Mouse (Mus musculus) C2C12 (cell line): ENCODE measurements around the gene Cct3. TPM values are rescaled to one million over a fixed set of nuclear protein-coding genes. Genes with fewer than 3 reads are reported as not detected.
"Not testable (repeated sequence)": the region's sequence is repeated elsewhere in the genome, so short reads cannot be mapped to it uniquely, and the experiment has no call there.

ENCODE experiments used
- H3K27me3 ChIP-seq: one replicate; pipeline ENCODE4 v1.6.1; 2011; ENCODE audit not compliant: control insufficient read depth, insufficient read depth, insufficient read length
- H3K36me3 ChIP-seq: one replicate; pipeline ENCODE4 v1.6.1; 2011; ENCODE audit not compliant: control insufficient read depth, insufficient read depth
- H3K4me3 ChIP-seq: one replicate; pipeline ENCODE4 v1.5.1; 2011; ENCODE audit warnings: mild to moderate bottlenecking, control low read depth; ENCODE audit not compliant: poor library complexity, insufficient read depth, severe bottlenecking
- H3K79me2 ChIP-seq: one replicate; pipeline ENCODE4 v1.6.1; 2011; ENCODE audit not compliant: control insufficient read depth, insufficient read depth
- H3K79me3 ChIP-seq: one replicate; pipeline ENCODE4 v1.6.1; 2011; ENCODE audit warnings: low read depth, control low read depth
- H3ac ChIP-seq: one replicate; pipeline ENCODE3; 2011; ENCODE audit warnings: low read depth; ENCODE audit not compliant: control insufficient read depth, insufficient read length
- CEBPB ChIP-seq: IDR thresholded peaks from one replicate; pipeline ENCODE4 v1.6.1; 2011; ENCODE audit warnings: low read depth, mild to moderate bottlenecking, control low read depth, moderate library complexity
- CTCF ChIP-seq: IDR thresholded peaks from one replicate; pipeline ENCODE4 v1.5.1; 2011; ENCODE audit not compliant: control insufficient read depth, insufficient read depth, insufficient read length
- FOSL1 ChIP-seq: IDR thresholded peaks from one replicate; pipeline ENCODE4 v1.8.0; 2011; ENCODE audit warnings: mild to moderate bottlenecking, low read length; ENCODE audit not compliant: poor library complexity, insufficient read depth, severe bottlenecking
- MAX ChIP-seq: IDR thresholded peaks from one replicate; pipeline ENCODE4 v1.6.1; 2011; ENCODE audit warnings: mild to moderate bottlenecking, control low read depth
- MYOD1 ChIP-seq: IDR thresholded peaks from one replicate; pipeline ENCODE4 v1.6.1; 2011; ENCODE audit warnings: low read depth; ENCODE audit not compliant: control insufficient read depth, insufficient read length
- MYOG ChIP-seq: IDR thresholded peaks from one replicate; pipeline ENCODE4 v1.6.1; 2011; ENCODE audit not compliant: control insufficient read depth, insufficient read length; ENCODE audit errors: extremely low read depth
- USF1 ChIP-seq: IDR thresholded peaks from one replicate; pipeline ENCODE4 v1.6.1; 2011; ENCODE audit warnings: low read depth, mild to moderate bottlenecking, control low read depth, moderate library complexity
- polyA plus RNA-seq: library from polyadenylated mRNA; unstranded; fragments of >200 nt; fragmentation: generic; extraction: Trizol; gene quantifications from one replicate; pipeline ENCODE4 v1.2.1, GENCODE M21; 2012; ENCODE audit warnings: missing spikeins

Cct3 gene
- polyA plus RNA-seq, 1 experiment, result 628 TPM

GRCm38 (mm10) chr3:88363700-88364099, 66.8 kb downstream of the Cct3 start:
- H3ac ChIP-seq, result no peak overlapping the region
- H3K79me3 ChIP-seq, result no peaks in the 10 kb centered on the region
- no peak overlapping the region for H3K4me3 ChIP-seq
- TF ChIP-seq CEBPB, result no peak
- TF ChIP-seq MAX, result no peak
- TF ChIP-seq MYOG, result no peak
- no peak for TF ChIP-seq USF1
- no peak for TF ChIP-seq CTCF
- no peak for TF ChIP-seq MYOD1
- no peak for TF ChIP-seq FOSL1
- H3K27me3 ChIP-seq, result no peaks in the 10 kb centered on the region
- peaks cover 37% of the 10 kb centered on the region for H3K36me3 ChIP-seq
- H3K79me2 ChIP-seq, result no peaks in the 10 kb centered on the region

GRCm38 (mm10) chr3:88364337-88364736, 67.4 kb downstream of the Cct3 start, which contains the start of gene Paqr6:
Gene Paqr6 (plus strand): TSS chr3:88364584.
- TF ChIP-seq MAX, result no peak
- no peak for TF ChIP-seq FOSL1
- TF ChIP-seq MYOD1, result no peak
- TF ChIP-seq MYOG, result no peak
- no peak for TF ChIP-seq CTCF
- no peak for TF ChIP-seq USF1
- TF ChIP-seq CEBPB, result no peak
- H3ac ChIP-seq, result no peak within 1 kb of the TSS
- no peak within 1 kb of the TSS for H3K4me3 ChIP-seq
- H3K79me3 ChIP-seq, result no peaks in the 10 kb centered on the region
- H3K79me2 ChIP-seq, result no peaks in the 10 kb centered on the region
- H3K36me3 ChIP-seq, result peaks cover 32% of the 10 kb centered on the region
- H3K27me3 ChIP-seq, result no peaks in the 10 kb centered on the region

- Histone ChIP-seq H3K36me3 (peaks cover 18% of the 10 kb centered on the region), H3K4me3 (no peak overlapping the region), H3ac (no peak overlapping the region), H3K27me3 (no peaks in the 10 kb centered on the region), H3K79me3 (no peaks in the 10 kb centered on the region), H3K79me2 (no peaks in the 10 kb centered on the region)
- TF ChIP-seq CTCF (no peak), MYOG (no peak), MYOD1 (no peak), MAX (no peak), CEBPB (no peak), FOSL1 (no peak), USF1 (no peak)
Measured at GRCm38 (mm10) chr3:88365705-88366361, 68.9 kb downstream of the Cct3 start.

- H3K79me3 ChIP-seq, H3K27me3 ChIP-seq, H3K4me3 ChIP-seq, H3K79me2 ChIP-seq, H3ac ChIP-seq: not testable (repeated sequence)
- H3K36me3 ChIP-seq, result peaks cover 12% of the 10 kb centered on the region
Measured at GRCm38 (mm10) chr3:88366830-88367428, 70.0 kb downstream of the Cct3 start.

GRCm38 (mm10) chr3:88367517-88367916, 70.6 kb downstream of the Cct3 start:
- H3ac ChIP-seq, H3K79me3 ChIP-seq, H3K36me3 ChIP-seq, H3K4me3 ChIP-seq, H3K79me2 ChIP-seq, H3K27me3 ChIP-seq: not testable (repeated sequence)

- not testable (repeated sequence) for H3K4me3 ChIP-seq, H3K27me3 ChIP-seq, H3K79me3 ChIP-seq, H3K36me3 ChIP-seq, H3K79me2 ChIP-seq, H3ac ChIP-seq
Measured at GRCm38 (mm10) chr3:88368511-88368910, 71.6 kb downstream of the Cct3 start.

Other genes starting within 250 kb of the Cct3 start
- 93.6 TPM for gene Naxe, start 238.6 kb upstream of the Cct3 start, polyA plus RNA-seq
- not detected for gene Ttc24, start 218.8 kb upstream of the Cct3 start, polyA plus RNA-seq
- 23.9 TPM for gene Iqgap3, start 215.1 kb upstream of the Cct3 start, polyA plus RNA-seq
- gene Mef2d, start 154.7 kb upstream of the Cct3 start, polyA plus RNA-seq, result 35.3 TPM
- not detected for gene Rhbg, start 42.4 kb upstream of the Cct3 start, polyA plus RNA-seq
- gene Gm38392, start 9.9 kb upstream of the Cct3 start, polyA plus RNA-seq, result not detected
- gene Tsacc, start 117 bp upstream of the Cct3 start, polyA plus RNA-seq, result 2.3 TPM
- gene Glmp, start 27.9 kb downstream of the Cct3 start, polyA plus RNA-seq, result 173 TPM
- gene Tmem79, start 39.0 kb downstream of the Cct3 start, polyA plus RNA-seq, result 2.1 TPM
- 84.5 TPM for gene Smg5, start 39.1 kb downstream of the Cct3 start, polyA plus RNA-seq
- gene Paqr6, start 67.5 kb downstream of the Cct3 start, polyA plus RNA-seq, result 0.02 TPM
- gene Bglap3, start 75.6 kb downstream of the Cct3 start, polyA plus RNA-seq, result 0.51 TPM
- gene Bglap2, start 81.6 kb downstream of the Cct3 start, polyA plus RNA-seq, result 4.6 TPM
- 1.6 TPM for gene Bglap, start 87.3 kb downstream of the Cct3 start, polyA plus RNA-seq
- gene Pmf1, start 113.2 kb downstream of the Cct3 start, polyA plus RNA-seq, result 117 TPM
- 18.5 TPM for gene Slc25a44, start 128.0 kb downstream of the Cct3 start, polyA plus RNA-seq
- gene Sema4a, start 164.1 kb downstream of the Cct3 start, polyA plus RNA-seq, result 0.69 TPM
- 1,441 TPM for gene Lmna, start 212.8 kb downstream of the Cct3 start, polyA plus RNA-seq
- 14.9 TPM for gene Mex3a, start 235.3 kb downstream of the Cct3 start, polyA plus RNA-seq